Mouse (Mus musculus) liver, embryonic 11.5 days (tissue): Measurements from ENCODE around the gene Rap2a. TPM values are rescaled to one million over a fixed set of nuclear protein-coding genes. Genes with fewer than 3 reads are reported as not detected.
A peak's percentile ranks its signal among the peaks of the same experiment; 100 is the strongest.

ENCODE experiments used
- ATAC-seq: fragments of 200-750 bp; cut with Nextera tagmentation; replicated peaks from 2 replicates; pipeline ENCODE4 v1.8.0; 2017; ENCODE audit warnings: moderate number of reproducible peaks, mild to moderate bottlenecking, moderate TSS enrichment, moderate library complexity; ENCODE audit not compliant: low FRiP score
- DNase-seq: peaks from one replicate; pipeline ENCODE4 v3.0.0-alpha.2; 2017; ENCODE audit warnings: low spot score
- H3K27ac ChIP-seq: fragments of 300-500 bp; sonication (generic); 2 replicates; pipeline ENCODE4 v1.5.1; 2014; ENCODE audit warnings: mild to moderate bottlenecking, low read depth, low read length, control low read depth
- H3K27me3 ChIP-seq: fragments of 300-500 bp; sonication (generic); replicated peaks from 2 replicates; pipeline ENCODE4 v1.6.1; 2014; ENCODE audit warnings: low read length, mixed read lengths; ENCODE audit not compliant: control insufficient read depth, insufficient read depth
- H3K36me3 ChIP-seq: fragments of 300-500 bp; sonication (generic); 2 replicates; pipeline ENCODE4 v1.6.1; 2014; ENCODE audit warnings: mild to moderate bottlenecking, low read length, moderate library complexity, mixed read lengths; ENCODE audit not compliant: control insufficient read depth, insufficient read depth
- H3K4me1 ChIP-seq: fragments of 300-500 bp; sonication (generic); replicated peaks from 2 replicates; pipeline ENCODE4 v1.6.1; 2014; ENCODE audit warnings: low read length, mixed read lengths; ENCODE audit not compliant: control insufficient read depth, insufficient read depth
- H3K4me2 ChIP-seq: fragments of 300-500 bp; sonication (generic); 2 replicates; pipeline ENCODE4 v1.6.1; 2014; ENCODE audit warnings: mild to moderate bottlenecking, control low read depth, moderate library complexity
- H3K4me3 ChIP-seq: fragments of 300-500 bp; sonication (generic); 2 replicates; pipeline ENCODE4 v1.5.1; 2014; ENCODE audit warnings: low read depth, low read length, control low read depth
- H3K9ac ChIP-seq: fragments of 300-500 bp; sonication (generic); 2 replicates; pipeline ENCODE4 v1.6.1; 2014; ENCODE audit warnings: low read depth, low read length, control low read depth
- H3K9me3 ChIP-seq: fragments of 300-500 bp; sonication (generic); 2 replicates; pipeline ENCODE4 v1.6.1; 2016; ENCODE audit warnings: low read length, inconsistent platforms, mixed read lengths; ENCODE audit not compliant: control insufficient read depth
- WGBS: fragments of 180-500 bp; shearing (Covaris S2); extraction: QIAGEN DNeasy Blood & Tissue Kit; methylation state at CpG from one replicate; pipeline ENCODE4 v1.1.7; 2014; 5-methylcytosine and 5-hydroxymethylcytosine counted together
- polyA plus RNA-seq: library from polyadenylated mRNA; unstranded; fragments of >200 nt; fragmentation: Nextera tagmentation; extraction: Ambion mirVana; gene quantifications from 2 replicates; pipeline ENCODE4 v1.2.1, GENCODE M21; 2014

Gene Rap2a
- polyA plus RNA-seq, 1 experiment from 2014 or later, result 6.8 TPM

DNA sequence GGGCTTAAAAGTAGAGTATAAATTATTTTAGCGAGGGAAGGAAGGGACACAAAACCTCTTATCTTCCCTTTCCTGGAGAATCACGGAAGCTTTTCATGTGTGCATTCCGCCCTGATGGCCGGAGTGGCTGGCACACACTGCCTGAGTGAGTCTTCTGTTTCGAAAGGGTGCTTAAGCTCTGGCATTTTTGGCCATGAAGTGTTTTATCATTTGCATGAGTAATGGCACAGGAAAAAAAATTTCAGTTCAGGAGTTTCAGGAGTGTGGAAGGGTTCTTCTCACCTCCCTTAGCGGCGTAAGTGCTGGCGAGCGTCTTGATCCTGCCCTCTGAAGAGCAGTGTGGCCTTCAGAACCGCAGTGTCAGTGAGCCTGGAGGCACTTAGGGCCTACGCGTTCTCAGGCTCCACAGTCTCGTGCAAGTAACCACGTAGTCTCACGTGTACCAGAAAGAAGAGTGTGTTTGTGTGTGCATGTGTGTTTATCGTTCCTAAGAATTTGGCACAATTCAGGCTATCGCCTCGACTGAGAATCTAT, 26.8 kb downstream of the Rap2a start:
- Histone ChIP-seq H3K27me3 (no peaks in the 10 kb centered on the region), H3K27ac (no peak overlapping the region), H3K9ac (no peak overlapping the region), H3K36me3 (no peaks in the 10 kb centered on the region), H3K4me1 (no peaks in the 10 kb centered on the region), H3K9me3 (no peaks in the 10 kb centered on the region), H3K4me2 (no peak overlapping the region), H3K4me3 (no peak overlapping the region)
- DNase-seq (no peak), ATAC-seq (no peak)
- 93% methylated on average over 18 of the region's 18 CpGs for WGBS

DNA sequence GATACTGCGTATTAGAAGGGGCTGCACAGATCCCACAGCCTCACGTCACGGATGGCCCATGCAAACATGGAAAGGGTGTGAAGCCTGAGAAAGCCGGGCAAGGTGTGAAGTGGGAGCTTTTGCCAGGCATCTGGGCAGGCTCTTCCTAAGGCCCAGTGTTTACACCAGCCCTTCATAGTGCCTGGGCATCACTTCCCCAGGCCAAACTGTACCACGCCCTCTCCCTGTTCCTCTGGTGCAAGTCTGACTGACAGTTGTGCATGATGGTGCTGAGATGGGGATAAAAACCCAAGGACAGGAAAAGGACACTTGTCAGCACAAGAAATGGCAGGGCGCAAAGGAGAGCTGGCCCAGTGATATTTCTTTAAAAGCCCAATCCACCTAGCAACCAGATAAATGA, 27.7 kb downstream of the Rap2a start:
- ATAC-seq, result no peak
- Histone ChIP-seq H3K9me3 (no peaks in the 10 kb centered on the region), H3K27ac (no peak overlapping the region), H3K27me3 (no peaks in the 10 kb centered on the region), H3K4me1 (no peaks in the 10 kb centered on the region), H3K4me2 (no peak overlapping the region), H3K4me3 (no peak overlapping the region), H3K36me3 (no peaks in the 10 kb centered on the region), H3K9ac (no peak overlapping the region)
- DNase-seq, result no peak
- 88% methylated on average over 6 of the region's 6 CpGs for whole genome bisulfite sequencing

DNA sequence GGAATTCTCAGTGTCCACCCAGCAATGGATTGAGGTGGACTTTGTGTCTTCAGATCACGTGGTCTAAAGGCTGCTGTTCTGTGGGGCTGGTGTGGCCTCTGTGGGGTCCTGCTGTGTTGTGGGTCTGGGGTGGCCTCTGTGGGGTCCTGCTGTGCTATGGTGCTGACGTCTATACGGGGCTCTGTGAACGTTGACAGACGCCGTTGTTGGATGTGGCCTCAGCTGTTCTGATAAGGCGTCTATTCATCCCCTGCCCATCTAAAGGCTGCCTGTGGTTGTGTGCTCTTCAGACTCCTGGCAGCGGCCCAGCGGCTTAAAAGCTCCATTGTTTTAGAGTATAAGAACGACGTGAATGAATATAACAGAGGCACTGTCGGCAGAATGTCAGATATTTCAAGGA, 29.3 kb downstream of the Rap2a start:
- Histone ChIP-seq H3K4me3 (no peak overlapping the region), H3K27ac (no peak overlapping the region), H3K9ac (no peak overlapping the region), H3K36me3 (no peaks in the 10 kb centered on the region), H3K9me3 (no peaks in the 10 kb centered on the region), H3K4me1 (no peaks in the 10 kb centered on the region), H3K4me2 (no peak overlapping the region), H3K27me3 (no peaks in the 10 kb centered on the region)
- DNase-seq (no peak), ATAC-seq (no peak)
- 66% methylated on average over 12 of the region's 12 CpGs for WGBS

DNA sequence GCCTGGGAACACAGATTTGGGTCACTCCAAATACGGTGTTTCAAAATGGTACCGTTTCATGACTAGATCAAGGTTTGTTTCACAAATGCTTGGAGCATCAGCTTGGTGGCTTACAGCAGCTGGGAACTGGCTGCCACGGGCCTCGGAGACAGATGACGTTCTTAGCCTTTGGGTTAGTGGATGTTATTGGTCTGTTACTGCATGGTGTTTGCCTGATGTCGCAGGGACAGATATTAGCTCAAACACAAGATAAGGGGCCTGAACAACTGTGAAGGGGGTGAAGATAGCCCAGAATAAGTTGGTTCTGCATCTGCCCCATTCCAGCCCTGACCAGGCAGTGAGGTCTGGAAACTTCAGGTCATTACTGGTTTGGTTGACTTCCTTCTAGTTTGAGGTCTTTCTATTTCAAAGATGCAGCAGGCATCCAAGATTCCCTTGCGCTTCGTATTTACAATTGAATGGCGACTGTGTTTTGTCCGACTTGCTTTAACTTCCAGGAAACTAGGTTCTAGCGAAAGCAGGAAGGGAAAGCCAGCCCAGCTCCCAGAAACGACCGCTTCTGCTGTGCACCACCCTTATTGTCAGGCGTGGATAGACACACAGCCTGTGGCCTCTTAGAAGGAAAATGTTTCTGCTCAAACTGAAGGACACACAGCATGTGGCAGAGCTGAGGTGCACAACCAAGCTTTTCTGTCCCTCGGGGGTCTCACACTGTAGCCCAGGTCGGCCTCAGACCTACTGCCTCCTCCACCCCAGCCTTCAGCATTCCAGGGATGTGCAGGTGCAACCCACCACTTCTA, 30.5 kb downstream of the Rap2a start:
- ATAC-seq (no peak), DNase-seq (no peak)
- no peaks in the 10 kb centered on the region for H3K36me3 ChIP-seq
- H3K27ac ChIP-seq, result no peak overlapping the region
- H3K27me3 ChIP-seq, result no peaks in the 10 kb centered on the region
- H3K4me1 ChIP-seq, result no peaks in the 10 kb centered on the region
- WGBS, result 77% methylated on average over 16 of the region's 16 CpGs
- H3K4me2 ChIP-seq, result no peak overlapping the region
- H3K9me3 ChIP-seq, result no peaks in the 10 kb centered on the region
- no peak overlapping the region for H3K4me3 ChIP-seq
- no peak overlapping the region for H3K9ac ChIP-seq

DNA sequence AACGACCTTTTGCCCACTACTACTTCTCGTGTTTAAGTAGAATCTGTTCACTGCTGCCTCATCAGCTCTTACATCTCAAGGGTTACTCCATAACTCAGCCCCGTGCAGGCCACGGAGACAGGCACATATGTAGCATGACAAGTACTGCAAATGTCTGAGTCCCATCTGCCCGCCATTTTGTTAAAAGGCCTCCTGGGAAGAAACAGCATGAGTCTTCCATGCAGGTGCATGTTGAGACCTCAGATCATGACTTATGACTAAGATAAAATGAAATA, 31.1 kb downstream of the Rap2a start:
- no peak overlapping the region for H3K4me2 ChIP-seq
- DNase-seq (no peak), ATAC-seq (no peak)
- H3K9ac ChIP-seq, result no peak overlapping the region
- no peaks in the 10 kb centered on the region for H3K4me1 ChIP-seq
- no peaks in the 10 kb centered on the region for H3K27me3 ChIP-seq
- no peak overlapping the region for H3K27ac ChIP-seq
- 87% methylated on average over 5 of the region's 5 CpGs for WGBS
- no peak overlapping the region for H3K4me3 ChIP-seq
- H3K9me3 ChIP-seq, result no peaks in the 10 kb centered on the region
- H3K36me3 ChIP-seq, result no peaks in the 10 kb centered on the region

DNA sequence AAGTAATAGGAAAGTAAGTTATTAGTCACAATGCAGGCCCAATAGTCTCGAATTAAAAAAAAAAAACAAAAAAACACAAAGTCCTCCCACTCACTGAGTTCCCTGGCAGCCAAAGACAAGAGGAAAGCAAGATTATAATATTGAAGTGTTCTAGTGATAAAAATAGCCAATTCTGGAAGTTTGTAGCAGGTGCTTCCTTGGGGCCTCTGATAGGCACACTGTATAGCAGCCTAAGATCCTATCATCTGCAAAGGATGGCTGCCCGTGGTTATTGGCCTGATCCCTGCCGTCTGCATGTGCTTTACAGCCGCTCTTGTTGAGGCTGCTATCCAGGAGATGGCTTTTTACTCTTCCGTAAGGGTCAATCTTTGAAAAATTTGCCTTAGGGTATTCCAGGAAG, 33.6 kb downstream of the Rap2a start:
- no peaks in the 10 kb centered on the region for H3K4me1 ChIP-seq
- WGBS, result 59% methylated on average over 5 of the region's 5 CpGs
- peak; percentile 45; the same call in 1 of the 2 replicates for ATAC-seq

DNA sequence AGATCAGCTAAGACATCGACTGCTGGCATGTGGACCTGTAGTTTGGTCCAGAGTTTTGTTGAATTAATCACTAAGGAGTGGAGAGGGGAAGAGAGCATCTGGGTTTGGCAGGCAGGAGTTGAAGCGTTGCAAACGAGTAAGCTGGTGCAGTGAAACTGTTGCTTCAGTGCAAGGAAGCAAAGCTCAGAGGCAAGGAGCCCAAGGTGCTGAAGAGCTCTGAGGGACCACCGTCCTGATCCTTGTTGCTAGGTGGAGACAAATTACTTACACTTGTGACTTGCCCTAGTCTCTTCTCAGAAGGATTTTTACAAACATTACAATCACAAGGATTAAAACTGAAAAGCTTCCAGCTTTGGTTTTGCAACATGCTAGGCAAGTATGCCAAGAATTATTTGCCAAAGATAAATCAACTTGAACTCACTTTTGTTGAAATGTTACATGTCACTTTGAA, 36.6 kb downstream of the Rap2a start:
- 74% methylated on average over 4 of the region's 4 CpGs for WGBS
- ATAC-seq, result no peak
- no peaks in the 10 kb centered on the region for H3K9me3 ChIP-seq
- no peak overlapping the region for H3K9ac ChIP-seq
- H3K4me2 ChIP-seq, result no peak overlapping the region
- H3K4me3 ChIP-seq, result no peak overlapping the region
- no peak for DNase-seq
- no peaks in the 10 kb centered on the region for H3K36me3 ChIP-seq
- H3K27ac ChIP-seq, result no peak overlapping the region
- H3K4me1 ChIP-seq, result no peaks in the 10 kb centered on the region
- no peaks in the 10 kb centered on the region for H3K27me3 ChIP-seq

More for the DNA sequence above, 33.6 kb downstream of the Rap2a start:
- H3K27ac ChIP-seq, result no peak overlapping the region
- H3K9me3 ChIP-seq, result no peaks in the 10 kb centered on the region
- DNase-seq, result no peak
- no peaks in the 10 kb centered on the region for H3K27me3 ChIP-seq
- H3K4me2 ChIP-seq, result no peak overlapping the region
- no peak overlapping the region for H3K9ac ChIP-seq
- H3K36me3 ChIP-seq, result no peaks in the 10 kb centered on the region
- no peak overlapping the region for H3K4me3 ChIP-seq

DNA sequence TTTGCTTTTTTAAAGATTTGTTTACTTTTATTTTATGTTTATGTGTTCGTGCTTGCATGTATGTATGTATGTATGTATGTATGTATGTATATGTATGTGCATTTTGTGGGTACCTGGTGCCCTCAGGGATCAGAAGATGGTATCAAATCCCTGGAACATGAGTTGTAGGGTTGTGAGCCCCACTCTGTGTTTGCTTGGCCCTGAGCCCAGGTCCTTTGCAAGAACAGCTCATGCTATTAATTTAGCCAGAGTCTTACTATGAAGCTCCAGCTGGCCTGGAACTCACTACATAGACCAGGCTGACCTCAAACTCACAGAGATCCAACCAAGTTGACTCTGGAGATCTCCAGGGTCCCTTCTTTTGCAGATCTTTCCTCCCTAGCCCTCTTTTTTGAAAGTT, 37.1 kb downstream of the Rap2a start:
- H3K9ac ChIP-seq, result no peak overlapping the region
- no peak for ATAC-seq
- no peak overlapping the region for H3K27ac ChIP-seq
- H3K4me1 ChIP-seq, result no peaks in the 10 kb centered on the region; the same call in 1 of the 2 replicates
- no peaks in the 10 kb centered on the region for H3K36me3 ChIP-seq
- no peak for DNase-seq
- no peak overlapping the region for H3K4me3 ChIP-seq
- WGBS, result 77% methylated on average over 1 of the region's 1 CpGs
- no peaks in the 10 kb centered on the region for H3K27me3 ChIP-seq
- no peak overlapping the region for H3K4me2 ChIP-seq
- no peaks in the 10 kb centered on the region for H3K9me3 ChIP-seq

DNA sequence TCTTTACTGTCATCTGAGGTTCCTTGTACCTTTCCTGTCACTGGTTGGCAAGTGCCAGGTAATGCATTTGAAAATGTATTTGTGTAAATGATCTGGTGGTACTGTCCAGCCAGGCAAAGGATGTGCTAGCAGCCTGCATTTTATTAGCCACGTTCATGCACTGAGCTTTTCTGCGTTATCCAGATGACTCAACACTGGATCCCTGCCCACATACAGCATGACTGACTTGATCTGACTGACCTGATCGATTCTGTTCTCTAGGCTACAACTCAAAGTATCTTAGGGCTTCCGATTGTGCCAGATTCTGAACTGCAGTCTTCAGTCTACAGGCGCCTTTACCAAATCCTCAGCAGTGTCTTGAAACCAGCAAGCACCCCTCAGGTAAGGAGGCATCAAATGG, 40.5 kb downstream of the Rap2a start:
- Histone ChIP-seq H3K4me1 (peaks cover 13% of the 10 kb centered on the region), H3K4me3 (no peak overlapping the region), H3K36me3 (no peaks in the 10 kb centered on the region), H3K9me3 (no peaks in the 10 kb centered on the region), H3K4me2 (no peak overlapping the region), H3K9ac (no peak overlapping the region), H3K27ac (no peak overlapping the region), H3K27me3 (no peaks in the 10 kb centered on the region)
- WGBS, result 84% methylated on average over 5 of the region's 5 CpGs
- ATAC-seq (no peak), DNase-seq (no peak)
